Mouse (Mus musculus) layer of hippocampus, postnatal 25 days (tissue): ENCODE data around the gene Card6. TPM values are rescaled to one million over a fixed set of nuclear protein-coding genes. Genes with fewer than 3 reads are reported as not detected.
"Not testable (repeated sequence)": the region's sequence is repeated elsewhere in the genome, so short reads cannot be mapped to it uniquely, and the experiment has no call there.

Experiments
- DNase-seq, 2 experiments: peaks; one replicate each; pipeline ENCODE4 v3.0.0; 2022; ENCODE audit warnings: mixed read lengths in 2 of 2, low spot score in 1 of 2; ENCODE audit errors: extremely low spot score in 1 of 2
- total RNA-seq, 2 experiments: library from RNA; stranded (reverse); gene quantifications; 2 replicates each; pipeline ENCODE4 v1.2.3; 2021

Card6 gene
- total RNA-seq, 2 experiments from 2014 or later, result 4.3 to 4.9 TPM

DNA sequence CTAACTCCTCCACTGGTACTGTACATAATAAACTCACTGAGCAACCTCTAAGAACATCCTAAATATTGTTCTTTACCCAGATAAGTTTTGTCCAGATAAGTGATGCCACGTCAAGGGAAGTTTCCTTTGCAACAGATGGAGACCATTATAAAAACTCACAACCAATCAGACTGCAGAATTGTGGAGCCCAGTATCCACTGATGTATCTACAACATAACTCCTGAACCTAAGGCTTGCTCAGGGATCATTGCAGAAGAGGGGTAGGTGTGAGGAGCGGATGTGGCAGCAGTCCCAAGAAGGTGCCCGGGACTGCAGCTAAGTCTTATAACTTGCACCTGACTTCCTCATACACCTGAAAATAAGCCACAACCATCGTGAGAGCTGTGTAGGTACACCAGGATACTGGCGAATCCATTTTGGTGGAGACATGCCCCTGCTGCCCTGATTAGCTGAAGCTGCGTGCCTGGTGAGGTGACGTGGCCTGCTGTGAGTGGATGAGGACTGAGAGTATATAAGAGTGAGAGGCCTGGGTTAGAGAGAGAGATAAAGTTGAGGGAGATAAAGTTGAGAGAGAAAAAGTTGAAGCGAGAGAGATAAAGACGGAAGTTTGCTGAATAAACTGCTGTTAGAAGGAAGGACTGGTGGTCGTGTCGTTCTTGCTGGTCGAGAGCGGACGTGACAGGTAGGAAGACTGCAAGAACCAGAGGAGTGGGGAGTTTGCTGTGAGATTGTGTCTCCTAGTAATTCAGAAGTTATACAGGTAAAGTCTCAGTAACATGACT lies 22.7 kb upstream of the Card6 start:
- not testable (repeated sequence) for DNase-seq

DNA sequence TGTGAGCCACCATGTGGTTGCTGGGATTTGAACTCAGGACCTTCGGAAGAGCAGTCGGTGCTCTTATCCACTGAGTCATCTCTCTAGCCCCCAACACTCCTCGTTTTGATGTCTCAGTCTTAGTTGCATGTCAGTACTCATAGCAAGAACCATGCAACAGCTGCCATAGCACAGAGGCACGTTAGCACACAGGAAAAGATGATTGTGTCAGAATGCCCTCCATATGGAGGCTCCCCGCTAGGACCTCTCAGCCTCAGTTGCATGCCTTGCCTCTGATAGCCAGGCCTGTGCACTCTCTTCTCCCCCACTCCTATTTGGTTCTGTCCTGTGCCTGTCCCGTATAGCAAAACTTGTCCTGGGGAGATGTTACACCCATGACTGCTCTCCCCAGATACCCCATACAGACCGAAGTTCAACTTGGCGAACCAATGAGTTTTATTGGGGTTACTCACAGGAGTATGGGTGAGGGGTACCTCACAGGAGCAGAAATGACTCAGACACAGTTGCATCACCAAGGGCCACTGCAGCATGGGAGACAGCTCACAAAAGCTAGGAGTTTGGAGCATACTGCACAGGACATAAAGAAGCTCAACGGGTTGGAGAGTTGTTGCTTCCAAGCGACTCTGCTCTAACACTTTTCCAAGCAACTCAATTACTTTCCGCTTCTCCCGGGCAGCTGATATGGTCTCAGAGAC lies 20.9 kb upstream of the Card6 start:
- DNase-seq, result no peak

DNA sequence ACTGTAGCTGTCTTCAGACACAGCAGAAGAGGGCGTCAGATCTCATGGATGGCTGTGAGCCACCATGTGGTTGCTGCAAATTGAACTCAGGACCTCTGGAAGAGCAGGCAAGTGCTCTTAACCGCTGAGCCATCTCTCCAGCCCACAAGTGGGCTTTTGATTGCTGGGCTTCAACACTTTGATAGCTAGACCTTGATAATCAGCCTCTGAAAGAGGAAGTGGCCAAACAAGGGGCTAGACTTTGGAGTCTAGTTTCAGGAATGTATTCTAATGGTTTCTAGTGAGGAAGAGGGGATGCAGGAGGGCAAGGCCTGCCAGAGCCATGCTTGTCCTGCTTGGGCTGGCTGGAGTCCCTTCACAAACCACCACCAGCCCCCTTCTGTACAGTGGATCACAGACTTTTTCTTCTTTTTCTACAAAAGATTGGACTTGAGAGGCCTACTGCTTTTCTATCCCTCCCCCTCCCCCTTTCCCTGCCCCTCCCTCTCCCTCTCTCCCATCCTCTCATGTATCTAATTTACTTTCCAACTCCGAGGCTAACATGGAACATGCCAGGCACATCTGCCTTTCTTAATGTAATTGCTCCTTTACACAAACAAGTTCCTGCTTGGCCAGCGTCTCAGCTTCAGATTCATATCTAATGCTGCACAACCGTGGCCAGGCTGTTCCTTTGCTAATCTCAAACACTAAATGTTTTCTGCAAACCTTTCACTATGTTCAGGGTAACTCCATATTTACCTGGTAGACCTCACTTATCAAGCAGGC lies 20.0 kb upstream of the Card6 start:
- no peak for DNase-seq

DNA sequence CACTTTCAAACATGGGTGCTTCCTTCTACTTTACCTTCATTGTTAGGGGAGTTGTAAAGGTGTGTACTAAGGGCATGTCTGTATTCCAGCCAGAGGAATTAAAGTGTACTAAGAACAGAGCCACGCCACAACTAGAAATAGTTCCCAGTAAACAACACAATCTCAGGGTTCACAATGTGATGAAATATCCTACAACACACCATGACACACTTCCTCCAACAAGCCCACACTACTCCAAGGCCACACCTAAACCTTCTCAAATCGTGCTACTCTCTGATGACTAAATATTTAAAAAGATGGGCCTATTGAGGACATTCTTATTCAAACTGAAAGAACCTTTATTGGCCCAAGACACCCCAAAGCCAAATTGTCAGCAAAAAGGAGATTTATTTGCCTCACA lies 19.1 kb upstream of the Card6 start:
- no peak for DNase-seq

DNA sequence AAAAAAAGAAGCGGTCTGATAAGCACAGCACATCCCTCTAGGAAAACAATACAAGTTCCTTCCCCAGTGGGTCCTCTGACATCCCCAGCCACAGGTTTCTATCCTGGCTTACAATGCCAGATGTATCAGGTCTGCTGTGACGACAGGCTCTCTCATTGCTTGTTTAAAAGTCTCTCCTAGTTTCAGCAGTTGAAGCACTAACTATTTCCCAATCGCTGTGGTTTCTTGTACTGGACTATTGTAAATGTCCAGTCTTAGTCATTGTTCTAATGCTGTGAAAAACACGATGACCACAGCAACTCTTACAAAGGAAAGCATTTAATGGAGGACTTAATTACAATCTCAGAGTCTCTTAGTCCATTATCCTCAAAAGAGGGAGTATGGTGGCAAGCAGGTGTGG lies 18.1 kb upstream of the Card6 start:
- no peak for DNase-seq

DNA sequence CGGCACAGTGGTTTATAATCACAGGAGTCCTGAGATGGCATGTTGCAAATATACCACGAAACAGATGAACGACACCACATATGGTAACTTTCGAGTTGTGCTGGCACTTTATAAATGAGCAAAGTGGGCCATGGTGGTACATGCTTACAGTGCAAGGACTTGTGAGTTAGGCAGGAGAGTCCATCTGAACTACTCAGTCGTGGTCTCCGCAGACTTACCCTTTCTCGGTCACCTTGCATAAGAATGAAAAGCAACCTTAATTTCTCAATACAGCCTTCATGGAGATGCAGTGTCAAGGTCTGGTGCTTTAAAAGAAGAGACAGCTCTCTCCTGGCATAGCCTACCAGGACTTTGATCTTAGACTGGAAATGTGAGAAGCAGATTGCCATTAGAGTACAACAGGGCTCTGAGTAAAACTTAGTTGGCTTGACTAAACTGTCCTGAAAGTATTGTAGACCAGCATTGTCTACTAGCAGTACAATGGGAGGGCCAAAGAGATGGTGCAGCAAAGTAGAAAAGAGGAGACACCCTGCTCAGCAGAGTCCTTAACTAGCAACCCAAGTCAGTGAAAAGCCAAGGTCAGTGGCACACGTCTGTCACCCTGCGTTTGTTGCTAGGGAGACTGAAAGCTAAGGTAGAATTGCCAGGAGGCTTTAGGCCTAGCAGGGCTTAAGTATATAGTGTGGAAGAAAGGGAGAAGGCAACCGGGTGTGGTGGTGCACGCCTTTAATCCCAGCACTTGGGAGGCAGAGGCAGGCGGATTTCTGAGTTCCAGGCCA lies 13.4 kb upstream of the Card6 start:
- DNase-seq, result no peak

DNA sequence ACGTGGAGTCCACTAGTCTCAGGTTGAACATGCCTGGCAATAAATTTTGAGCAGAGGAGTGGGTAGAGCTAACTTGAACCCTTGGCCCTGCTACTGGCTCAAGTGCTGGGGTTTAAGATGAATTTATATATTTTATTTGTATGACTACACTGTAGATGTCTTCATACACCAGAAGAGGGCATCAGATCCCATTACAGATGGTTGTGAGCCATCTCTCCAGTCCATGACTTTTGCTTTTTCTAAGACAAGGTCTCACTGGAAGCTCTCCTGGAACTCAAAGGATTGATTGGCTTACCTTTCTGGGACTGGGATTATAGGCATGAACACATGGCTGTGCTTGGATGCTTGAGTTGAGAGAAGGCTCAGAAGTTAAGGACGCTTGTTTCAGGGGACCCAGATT lies 11.4 kb upstream of the Card6 start:
- DNase-seq, result no peak

DNA sequence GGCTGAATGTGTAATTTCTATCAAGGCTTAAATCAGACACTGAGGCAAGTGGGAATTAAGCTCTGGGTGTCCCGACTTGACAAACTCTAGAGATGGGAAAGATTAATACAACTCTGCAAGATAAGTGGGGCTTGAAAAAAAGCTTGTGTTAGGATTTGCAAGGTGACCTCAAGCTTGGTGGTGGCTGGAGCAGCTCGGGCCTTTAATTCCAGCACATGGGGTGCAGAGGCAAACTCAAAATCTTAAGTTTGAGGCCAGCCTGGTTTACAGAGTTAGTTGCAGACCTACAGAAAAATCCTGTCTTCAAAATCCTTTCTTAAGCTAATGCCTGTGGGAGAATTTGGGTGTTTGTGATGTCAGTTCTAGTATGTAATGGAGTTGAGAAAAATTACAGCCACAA lies 10.9 kb upstream of the Card6 start:
- no peak for DNase-seq

DNA sequence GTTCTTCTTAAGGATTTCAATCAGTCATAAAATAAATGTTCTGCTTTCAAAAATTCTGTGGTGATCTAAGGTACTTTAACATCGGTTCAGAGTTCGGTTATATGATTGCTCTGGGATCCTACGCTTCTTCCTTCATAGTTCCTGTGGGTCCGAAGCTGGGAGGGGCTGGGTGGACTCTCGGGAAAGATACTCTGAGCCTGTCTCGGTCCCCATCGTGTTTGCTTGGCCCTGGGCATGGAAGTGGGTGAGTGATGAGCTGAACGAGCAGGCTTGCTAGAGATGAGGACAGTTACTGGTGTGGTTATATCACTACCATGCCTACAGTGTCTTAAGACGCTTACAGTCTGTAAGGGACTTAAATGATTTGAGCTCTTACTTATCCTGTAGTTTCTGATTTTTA lies 10.3 kb upstream of the Card6 start:
- DNase-seq, result no peak

DNA sequence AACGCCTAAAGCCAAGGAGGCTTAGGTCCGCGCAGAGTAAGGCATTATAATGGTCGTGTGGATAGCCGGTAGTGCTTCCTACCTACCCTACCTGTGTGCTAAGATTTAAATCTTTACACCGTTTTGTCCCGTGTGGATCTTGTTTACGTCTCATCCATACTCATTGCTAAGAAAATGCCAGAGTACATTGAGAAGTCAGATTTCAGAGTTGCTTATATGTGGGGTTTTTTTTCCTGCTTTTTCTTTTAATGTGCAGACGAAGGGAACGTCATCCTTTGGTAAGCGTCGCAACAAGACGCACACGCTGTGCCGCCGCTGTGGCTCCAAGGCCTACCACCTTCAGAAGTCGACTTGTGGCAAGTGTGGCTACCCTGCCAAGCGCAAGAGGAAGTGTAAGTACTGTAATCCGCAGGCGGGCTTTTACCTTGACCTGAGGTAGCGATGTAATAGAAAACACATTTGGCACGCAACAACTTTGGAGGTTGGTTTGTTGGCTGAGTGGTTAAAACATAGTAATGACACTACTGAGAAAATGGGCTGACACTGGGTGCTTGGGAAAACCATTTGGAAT lies 8.8 kb upstream of the Card6 start:
- DNase-seq, result no peak

DNA sequence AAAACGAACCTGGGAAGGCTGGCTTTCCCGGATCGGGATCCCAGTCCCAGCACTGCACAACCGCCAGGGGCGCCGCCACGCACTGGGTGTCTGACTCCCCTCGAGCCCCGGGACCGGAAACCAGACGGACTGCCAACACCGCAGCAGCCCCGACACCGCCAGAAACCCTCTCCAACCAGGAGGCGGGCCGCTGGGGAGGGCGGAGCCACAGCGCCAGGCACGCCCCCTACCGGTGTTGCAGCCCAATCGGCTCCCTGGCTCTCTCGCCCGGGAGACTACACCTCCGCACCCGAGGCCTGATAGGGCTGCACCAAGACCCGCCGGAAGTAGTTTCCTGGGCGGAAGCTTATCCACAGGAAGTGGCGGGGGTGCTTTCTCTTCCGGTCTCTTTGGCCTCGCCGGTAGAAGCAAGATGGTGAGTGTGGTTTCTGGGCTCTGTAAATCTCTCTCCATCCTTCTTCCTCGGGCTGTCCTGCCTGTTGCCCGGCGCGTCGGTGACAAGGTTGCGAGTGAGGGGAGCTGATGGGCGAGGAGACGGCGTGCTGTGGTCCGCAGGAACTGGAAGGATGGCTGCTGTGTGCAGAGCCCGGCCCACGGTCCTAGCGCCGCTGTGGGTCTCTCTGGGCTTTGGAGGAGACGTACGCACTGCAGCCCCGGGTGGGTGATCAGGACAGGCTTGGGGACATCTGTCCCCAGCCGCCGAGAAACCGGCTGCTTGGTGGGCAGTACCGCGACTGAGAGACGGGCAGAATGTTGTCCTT lies 8.1 kb upstream of the Card6 start, which contains the start of gene Rpl37:
Gene Rpl37 (plus strand): TSS at position 376 of the 761 bp plus-strand sequence.
- peak; percentile 95 to 99 for DNase-seq

DNA sequence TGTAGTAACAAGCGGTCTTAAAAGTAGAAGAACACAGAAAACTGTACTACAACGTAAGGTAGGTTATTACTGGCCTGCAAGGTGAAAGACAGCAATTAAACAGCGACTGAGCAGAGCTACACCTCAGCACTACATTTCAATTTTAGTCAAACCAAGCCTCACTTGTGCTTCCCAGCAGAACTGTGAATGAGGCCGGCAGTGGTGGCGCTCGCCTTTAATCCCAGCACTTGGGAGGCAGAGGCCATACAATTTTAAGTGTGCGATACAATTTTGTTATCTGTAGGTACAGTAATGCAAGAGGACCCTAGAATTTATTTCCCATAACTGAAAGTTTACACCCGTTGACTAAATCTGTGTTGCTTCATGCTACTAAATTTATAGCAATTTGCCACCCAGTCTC lies 6.8 kb upstream of the Card6 start:
- DNase-seq, result no peak

DNA sequence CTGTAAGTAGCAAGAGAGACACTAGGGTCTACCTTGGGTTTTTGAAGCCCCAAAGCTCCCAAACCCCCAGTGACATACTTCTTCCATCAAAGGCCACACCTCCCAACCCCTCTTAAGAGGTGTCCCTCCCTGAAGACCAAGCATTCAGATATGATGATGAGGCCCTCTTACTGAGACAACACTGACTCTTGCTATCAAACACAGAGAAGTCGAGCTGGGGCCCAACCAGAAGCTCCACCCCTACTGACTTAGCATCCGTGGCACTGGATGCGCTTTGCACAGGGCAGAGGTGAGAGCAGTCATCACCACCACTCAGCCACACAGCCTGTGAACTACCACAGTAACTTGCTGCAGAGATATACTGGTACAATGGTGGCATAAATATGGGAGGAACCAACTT lies 4.3 kb upstream of the Card6 start:
- no peak for DNase-seq

DNA sequence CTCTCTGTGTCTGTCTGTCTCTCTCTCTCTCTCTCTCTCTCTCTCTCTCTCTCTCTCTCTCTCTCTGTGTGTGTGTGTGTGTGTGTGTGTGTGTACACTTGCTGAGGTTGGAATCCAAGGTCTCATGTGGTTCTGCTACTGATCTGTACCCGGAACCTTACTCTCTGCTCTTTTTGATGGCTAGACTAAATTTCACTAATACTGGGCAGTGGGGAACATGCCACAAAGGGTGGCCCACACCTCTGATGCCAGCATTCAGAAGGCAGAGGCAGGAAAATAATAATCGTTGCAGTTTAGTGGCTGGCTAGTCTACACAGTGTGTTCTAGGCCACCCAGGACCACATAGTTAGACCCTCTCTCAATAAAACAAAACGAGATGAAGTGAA lies 309 bp upstream of the Card6 start:
- no peak for DNase-seq

DNA sequence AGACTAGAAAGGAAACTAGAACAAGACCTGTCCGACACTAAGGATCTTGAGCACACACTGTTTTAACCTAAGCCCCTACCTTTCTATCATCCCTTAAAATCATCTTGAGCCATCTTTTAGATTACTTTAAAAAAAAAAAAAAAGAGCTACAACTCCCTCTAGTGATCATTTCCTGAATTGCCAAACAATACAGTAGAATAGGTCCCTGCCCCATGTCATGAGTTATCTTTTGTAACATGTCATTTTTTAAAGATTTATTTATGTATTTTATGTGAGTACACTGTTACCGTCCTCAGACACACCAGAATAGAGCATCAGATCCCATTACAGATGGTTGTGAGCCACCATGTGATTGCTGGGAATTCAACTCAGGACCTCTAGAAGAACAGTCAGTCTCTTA lies 2.0 kb downstream of the Card6 start:
- DNase-seq, result no peak

DNA sequence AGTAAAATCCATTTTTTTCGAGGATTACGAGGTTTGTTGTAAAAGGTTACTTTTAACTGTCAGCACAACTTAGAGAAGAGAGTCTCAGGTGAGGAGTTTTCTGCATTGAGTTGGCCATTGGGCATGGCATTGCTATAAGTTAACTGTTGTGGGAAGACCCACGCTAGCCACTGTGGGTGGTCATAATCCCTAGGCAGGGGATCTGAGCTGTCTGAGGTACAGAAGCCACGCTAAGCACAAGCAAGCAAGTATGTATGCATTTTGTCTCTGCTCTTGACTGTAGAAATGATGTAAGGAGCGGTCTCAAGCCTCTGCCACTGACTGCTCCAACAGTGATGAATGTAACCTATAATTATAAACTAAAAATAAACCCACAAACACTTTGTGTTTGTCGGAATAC lies 2.4 kb downstream of the Card6 start:
- DNase-seq, result no peak

DNA sequence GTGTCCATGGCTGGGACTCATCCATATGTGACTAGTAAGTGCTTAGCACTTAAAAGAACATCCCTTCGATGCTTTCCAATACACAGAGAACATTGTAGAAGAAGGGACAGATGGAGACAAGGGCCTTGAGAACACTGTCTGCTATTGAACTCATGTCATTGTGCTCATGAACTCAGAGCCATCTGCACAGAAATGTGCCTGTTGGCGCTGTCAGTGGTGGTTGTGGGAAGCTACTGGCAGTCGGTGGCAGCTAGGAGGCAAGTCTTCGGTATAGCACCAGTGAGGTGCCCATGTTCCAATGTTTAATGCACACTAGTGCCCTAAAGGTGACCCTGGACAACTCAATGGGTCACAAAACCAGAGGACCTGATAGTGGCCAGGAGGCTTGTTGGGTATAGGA lies 6.0 kb downstream of the Card6 start:
- DNase-seq, result no peak

DNA sequence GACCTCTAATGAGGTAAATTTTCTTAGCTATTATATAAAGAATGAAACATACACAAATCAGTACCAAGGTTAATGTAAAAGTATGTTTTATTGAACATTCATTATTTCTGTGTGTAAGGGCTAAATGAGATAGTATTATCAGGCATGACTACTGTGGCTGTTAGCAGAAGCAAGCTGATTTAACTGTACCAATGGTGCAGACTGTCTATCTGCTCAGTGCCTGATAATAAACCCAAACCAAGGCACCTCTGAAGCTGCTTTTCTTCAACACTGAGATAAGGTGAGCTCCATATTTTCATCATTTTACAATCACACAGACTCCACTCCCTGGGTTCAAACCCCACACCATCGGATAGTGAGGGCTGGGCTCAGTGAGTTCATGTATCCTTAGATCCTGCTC lies 11.0 kb downstream of the Card6 start:
- DNase-seq, result no peak

DNA sequence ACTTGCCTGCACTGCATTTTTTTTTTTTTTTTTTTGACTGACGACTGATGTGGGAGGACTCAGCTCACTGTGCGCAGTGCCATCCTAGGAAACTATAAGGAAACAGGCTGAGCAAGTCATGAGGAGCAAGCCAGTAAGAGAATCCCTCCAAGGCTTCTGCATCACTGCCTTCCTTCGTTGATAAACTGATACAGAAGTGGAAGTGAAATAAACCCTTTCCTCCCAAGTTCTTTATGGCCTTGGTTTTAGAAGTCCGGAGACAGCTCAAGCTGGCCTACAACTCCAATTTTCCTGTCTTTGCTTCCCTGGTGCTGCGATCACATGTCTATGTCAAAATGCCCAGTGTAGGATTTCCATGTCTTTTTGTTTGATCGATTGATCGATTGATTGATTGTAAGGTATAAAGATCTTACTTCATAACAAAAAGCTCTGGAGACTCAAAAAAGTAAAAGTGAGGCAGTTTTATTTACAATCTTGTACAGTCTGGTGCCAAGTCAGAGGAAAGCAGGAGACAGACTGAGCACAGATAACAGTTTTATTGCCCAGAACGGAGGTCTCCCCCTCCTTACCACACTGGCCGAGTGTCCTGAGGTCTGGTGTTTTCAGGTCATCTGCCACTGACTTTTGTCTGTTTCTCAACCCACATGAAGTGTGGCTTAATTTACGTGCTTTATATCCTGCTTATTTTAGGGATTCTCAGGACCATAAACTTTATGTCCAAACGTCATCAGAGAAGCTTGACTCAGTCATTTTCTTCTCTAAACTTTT lies 12.6 kb downstream of the Card6 start:
- no peak for DNase-seq
